Mouse (Mus musculus): ENCODE measurements around the gene Cdk2ap2.

GRCm38 (mm10) chr19:4060899-4061465 is 36.0 kb upstream of the Cdk2ap2 start:
- TF ChIP-seq CTCF (IDR thresholded peaks at IDR 0.05; ENCODE audit: extremely low read depth, insufficient read depth, insufficient read length, insufficient replicate concordance) = no peak
- TF ChIP-seq POLR2A (IDR thresholded peaks at IDR 0.05; ENCODE audit: low read depth, low read length) = no peak
